Mouse (Mus musculus) MEL (cell line): ENCODE data around the gene Dus1l. TPM values are rescaled to one million over a fixed set of nuclear protein-coding genes. Genes with fewer than 3 reads are reported as not detected.
"Not testable (repeated sequence)": the region's sequence is repeated elsewhere in the genome, so short reads cannot be mapped to it uniquely, and the experiment has no call there.

Experiments used
- DNase-seq: peaks from one replicate; pipeline ENCODE4 v3.0.0; 2011; ENCODE audit warnings: low read depth, low spot score
- H3K27ac ChIP-seq: 2 replicates; pipeline ENCODE4 v1.5.1; 2012; ENCODE audit warnings: low read depth, mild to moderate bottlenecking, control low read depth, low read length, moderate library complexity; ENCODE audit not compliant: control insufficient read depth
- H3K27me3 ChIP-seq, 2 experiments: fragments of 150-350 bp in 1 of 2; sonication (generic) in 1 of 2; 2 replicates each; pipeline ENCODE4 v1.6.1; 2012; ENCODE audit warnings: low read length in 2 of 2, mild to moderate bottlenecking in 2 of 2, improper control_type of control experiment in 1 of 2, moderate library complexity in 1 of 2; ENCODE audit not compliant: insufficient read depth in 2 of 2, control insufficient read depth in 1 of 2
- H3K36me3 ChIP-seq, 2 experiments: 2 replicates each; pipeline ENCODE4 v1.6.1; 2012 to 2014; ENCODE audit warnings: low read length in 2 of 2, improper control_type of control experiment in 1 of 2, inconsistent platforms in 1 of 2, mild to moderate bottlenecking in 1 of 2; ENCODE audit not compliant: insufficient read depth in 2 of 2, control insufficient read depth in 1 of 2
- H3K4me1 ChIP-seq, 2 experiments: fragments of 150-350 bp in 1 of 2; sonication (generic) in 1 of 2; 2 replicates each; pipeline ENCODE4 v1.6.1; 2012; ENCODE audit warnings: low read length in 2 of 2, improper control_type of control experiment in 1 of 2, mild to moderate bottlenecking in 1 of 2; ENCODE audit not compliant: insufficient read depth in 2 of 2, control insufficient read depth in 1 of 2
- H3K4me3 ChIP-seq, 2 experiments: fragments of 150-350 bp in 1 of 2; sonication (generic) in 1 of 2; 2 replicates each; pipeline ENCODE4 v1.5.1; 2012; ENCODE audit warnings: low read depth in 2 of 2, low read length in 2 of 2, mild to moderate bottlenecking in 2 of 2, moderate library complexity in 2 of 2, control low read depth in 1 of 2, improper control_type of control experiment in 1 of 2; ENCODE audit not compliant: control insufficient read depth in 1 of 2, insufficient read depth in 1 of 2
- H3K79me2 ChIP-seq: 2 replicates; pipeline ENCODE4 v1.6.1; 2012; ENCODE audit warnings: mild to moderate bottlenecking, low read length, moderate library complexity; ENCODE audit not compliant: control insufficient read depth, poor library complexity, insufficient read depth
- H3K9ac ChIP-seq: 2 replicates; pipeline ENCODE4 v1.6.1; 2012; ENCODE audit warnings: low read depth, mild to moderate bottlenecking, control low read depth, low read length, moderate library complexity; ENCODE audit not compliant: control insufficient read depth, poor library complexity, severe bottlenecking
- H3K9me3 ChIP-seq: fragments of 150-350 bp; sonication (generic); replicated peaks from 2 replicates; pipeline ENCODE4 v1.6.1; 2012; ENCODE audit warnings: mild to moderate bottlenecking, low read length, improper control_type of control experiment, moderate library complexity; ENCODE audit not compliant: insufficient read depth
- BHLHE40 ChIP-seq: IDR thresholded peaks from 2 replicates; pipeline ENCODE4 v1.6.1; 2012; ENCODE audit warnings: low read depth, mild to moderate bottlenecking, inconsistent platforms, low read length, improper control_type of control experiment, borderline replicate concordance
- CTCF ChIP-seq, 3 experiments: IDR thresholded peaks in 2 of 3; conservative IDR thresholded peaks in 1 of 3; 2 replicates each; pipeline ENCODE4 v1.5.1; 2011 to 2012; ENCODE audit warnings: low read length in 3 of 3, low read depth in 2 of 3, mild to moderate bottlenecking in 2 of 3, improper control_type of control experiment in 1 of 3, inconsistent platforms in 1 of 3, mixed read lengths in 1 of 3, moderate library complexity in 1 of 3; ENCODE audit not compliant: control insufficient read depth in 1 of 3, insufficient read depth in 1 of 3, poor library complexity in 1 of 3, severe bottlenecking in 1 of 3
- E2F4 ChIP-seq: IDR thresholded peaks from 2 replicates; pipeline ENCODE4 v1.6.1; 2011; ENCODE audit warnings: low read depth, low read length, improper control_type of control experiment, borderline replicate concordance
- GATA1 ChIP-seq: IDR thresholded peaks from 2 replicates; pipeline ENCODE4 v1.6.1; 2011; ENCODE audit warnings: low read depth, low read length, improper control_type of control experiment
- JUND ChIP-seq: IDR thresholded peaks from 2 replicates; pipeline ENCODE4 v1.6.1; 2011; ENCODE audit warnings: low read depth, mild to moderate bottlenecking, improper control_type of control experiment, low read length
- KAT2A ChIP-seq: conservative IDR thresholded peaks from 2 replicates; pipeline ENCODE4 v1.6.1; 2012; ENCODE audit warnings: low read depth, low read length, improper control_type of control experiment, inconsistent platforms
- MAFK ChIP-seq: IDR thresholded peaks from 2 replicates; pipeline ENCODE4 v1.6.1; 2011; ENCODE audit warnings: low read depth, mild to moderate bottlenecking, low read length, improper control_type of control experiment, borderline replicate concordance
- MEF2A ChIP-seq: IDR thresholded peaks from 2 replicates; pipeline ENCODE4 v1.6.1; 2014; ENCODE audit warnings: low read depth, mild to moderate bottlenecking, inconsistent platforms, low read length, improper control_type of control experiment; ENCODE audit not compliant: poor library complexity, insufficient replicate concordance, severe bottlenecking; ENCODE audit errors: extremely low read depth
- MXI1 ChIP-seq: IDR thresholded peaks from 2 replicates; pipeline ENCODE4 v1.6.1; 2011; ENCODE audit warnings: mild to moderate bottlenecking, low read depth, low read length, improper control_type of control experiment
- MYB ChIP-seq: IDR thresholded peaks from 2 replicates; pipeline ENCODE4 v1.6.1; 2011; ENCODE audit warnings: mild to moderate bottlenecking, low read depth, low read length, improper control_type of control experiment
- NRF1 ChIP-seq: IDR thresholded peaks from 2 replicates; pipeline ENCODE4 v1.6.1; 2014; ENCODE audit warnings: low read depth, mild to moderate bottlenecking, inconsistent platforms, low read length, improper control_type of control experiment, moderate library complexity; ENCODE audit not compliant: poor library complexity, insufficient read depth, severe bottlenecking
- POLR2A ChIP-seq, 2 experiments: IDR thresholded peaks; 2 replicates each; pipeline ENCODE4 v1.6.1; 2011 to 2012; ENCODE audit warnings: low read length in 2 of 2, mild to moderate bottlenecking in 2 of 2, control low read depth in 1 of 2, improper control_type of control experiment in 1 of 2, low read depth in 1 of 2, moderate library complexity in 1 of 2; ENCODE audit not compliant: control insufficient read depth in 1 of 2, insufficient read depth in 1 of 2, poor library complexity in 1 of 2
- POLR2AphosphoS2 ChIP-seq: IDR thresholded peaks from 2 replicates; pipeline ENCODE4 v1.6.1; 2011; ENCODE audit warnings: low read length, improper control_type of control experiment
- RAD21 ChIP-seq: IDR thresholded peaks from 2 replicates; pipeline ENCODE4 v1.6.1; 2011; ENCODE audit warnings: mild to moderate bottlenecking, low read depth, low read length, improper control_type of control experiment
- RCOR1 ChIP-seq: IDR thresholded peaks from 2 replicates; pipeline ENCODE4 v1.6.1; 2012; ENCODE audit warnings: low read depth, mild to moderate bottlenecking, inconsistent platforms, low read length, improper control_type of control experiment
- SIN3A ChIP-seq: IDR thresholded peaks from 2 replicates; pipeline ENCODE4 v1.6.1; 2012; ENCODE audit warnings: low read length, improper control_type of control experiment, inconsistent platforms
- SMC3 ChIP-seq: IDR thresholded peaks from 2 replicates; pipeline ENCODE4 v1.6.1; 2011; ENCODE audit warnings: low read depth, low read length, improper control_type of control experiment
- TCF12 ChIP-seq: IDR thresholded peaks from 2 replicates; pipeline ENCODE4 v1.6.1; 2014; ENCODE audit warnings: low read depth, mild to moderate bottlenecking, inconsistent platforms, low read length, improper control_type of control experiment, moderate library complexity
- UBTF ChIP-seq: IDR thresholded peaks from 2 replicates; pipeline ENCODE4 v1.6.1; 2012; ENCODE audit warnings: low read depth, mild to moderate bottlenecking, inconsistent platforms, low read length, improper control_type of control experiment, moderate library complexity, borderline replicate concordance; ENCODE audit not compliant: insufficient read depth
- USF1 ChIP-seq: IDR thresholded peaks from 2 replicates; pipeline ENCODE4 v1.6.1; 2014; ENCODE audit warnings: low read depth, mild to moderate bottlenecking, inconsistent platforms, low read length, improper control_type of control experiment, moderate library complexity
- ZKSCAN1 ChIP-seq: IDR thresholded peaks from 2 replicates; pipeline ENCODE4 v1.6.1; 2012; ENCODE audit warnings: low read depth, mild to moderate bottlenecking, inconsistent platforms, low read length, improper control_type of control experiment, moderate library complexity
- ZMIZ1 ChIP-seq: IDR thresholded peaks from 2 replicates; pipeline ENCODE4 v1.6.1; 2012; ENCODE audit warnings: low read depth, mild to moderate bottlenecking, inconsistent platforms, low read length, improper control_type of control experiment, moderate library complexity
- ZNF384 ChIP-seq: IDR thresholded peaks from 2 replicates; pipeline ENCODE4 v1.6.1; 2012; ENCODE audit warnings: low read depth, mild to moderate bottlenecking, inconsistent platforms, low read length, improper control_type of control experiment
- polyA plus RNA-seq, 2 experiments: library from polyadenylated mRNA; stranded (reverse) in 1 of 2; unstranded in 1 of 2; fragments of >175 nt in 1 of 2; fragments of >200 nt in 1 of 2; gene quantifications; 2 replicates each; pipeline versions ENCODE4 v1.2.1 to v1.2.4; 2012; ENCODE audit warnings: low replicate concordance in 2 of 2, low read depth in 1 of 2; ENCODE audit not compliant: insufficient read length in 2 of 2, insufficient read depth in 1 of 2, missing spikeins in 1 of 2
- total RNA-seq: library from RNA; depleted of rRNA; stranded (reverse); fragments of 300-350 nt; gene quantifications from 2 replicates; pipeline ENCODE4 v1.2.3, GENCODE M21; 2012

Dus1l gene
- total and polyA plus RNA-seq, 3 experiments, result 171 to 203 TPM; not detected in 1

GRCm38 (mm10) chr11:120789810-120790209, 6.4 kb downstream of the Dus1l start:
- H3K27ac ChIP-seq, result no peak overlapping the region
- no peak overlapping the region for H3K4me3 ChIP-seq
- no peaks in the 10 kb centered on the region for H3K27me3 ChIP-seq
- no peak overlapping the region for H3K9ac ChIP-seq
- peak; percentile 58 for DNase-seq
- peaks cover 23% of the 10 kb centered on the region for H3K79me2 ChIP-seq
- peaks cover 7% of the 10 kb centered on the region in 2 experiments for H3K36me3 ChIP-seq
- peaks cover 0 to 14% of the 10 kb centered on the region in 2 experiments; a peak in 1 of 4 replicates for H3K4me1 ChIP-seq
- no peaks in the 10 kb centered on the region for H3K9me3 ChIP-seq
- 0 out of 2 replicates have a peak, but pooled peaks have one; percentile 3 for TF ChIP-seq POLR2AphosphoS2
- TF ChIP-seq E2F4, result no peak
- TF ChIP-seq ZKSCAN1, result no peak
- TF ChIP-seq CTCF (IDR thresholded peaks at IDR 0.05 in 2 of 3, conservative IDR thresholded peaks at IDR 0.05 in 1 of 3; ENCODE audit: control insufficient read depth in 1 of 3, insufficient read depth in 1 of 3, low read depth in 2 of 3, low read length in 3 of 3, poor library complexity in 1 of 3, severe bottlenecking in 1 of 3), result peak in 2 of 3 experiments; percentile 25 to 51; a peak in 4 of 6 replicates
- peak; percentile 17 for TF ChIP-seq RAD21
- TF ChIP-seq POLR2A (IDR thresholded peaks at IDR 0.05; ENCODE audit: control insufficient read depth in 1 of 2, insufficient read depth in 1 of 2, low read depth in 1 of 2, low read length in 2 of 2, poor library complexity in 1 of 2), result peak in 1 of 2 experiments; percentile 45; a peak in 1 of 4 replicates
- peak; percentile 48 for TF ChIP-seq SMC3

GRCm38 (mm10) chr11:120789355-120789754, 6.8 kb downstream of the Dus1l start:
- peak; percentile 24 for DNase-seq
- Histone ChIP-seq H3K9ac (no peak overlapping the region), H3K36me3 (peaks cover 7% of the 10 kb centered on the region in 2 experiments), H3K4me1 (peaks cover 0 to 12% of the 10 kb centered on the region in 2 experiments; a peak in 1 of 4 replicates)
- TF ChIP-seq MAFK (no peak), ZNF384 (no peak), UBTF (no peak), POLR2A (IDR thresholded peaks at IDR 0.05; ENCODE audit: control insufficient read depth in 1 of 2, insufficient read depth in 1 of 2, low read depth in 1 of 2, low read length in 2 of 2, poor library complexity in 1 of 2) (peak in 1 of 2 experiments; percentile 61; a peak in 2 of 4 replicates), MYB (no peak), USF1 (no peak), CTCF (IDR thresholded peaks at IDR 0.05 in 2 of 3, conservative IDR thresholded peaks at IDR 0.05 in 1 of 3; ENCODE audit: control insufficient read depth in 1 of 3, insufficient read depth in 1 of 3, low read depth in 2 of 3, low read length in 3 of 3, poor library complexity in 1 of 3, severe bottlenecking in 1 of 3) (no peak), MXI1 (no peak), SMC3 (no peak), ZKSCAN1 (no peak), TCF12 (no peak), JUND (no peak), NRF1 (no peak), BHLHE40 (no peak), RCOR1 (no peak), POLR2AphosphoS2 (peak; percentile 76; the same call in 1 of the 2 replicates), MEF2A (no peak), SIN3A (no peak), GATA1 (no peak), KAT2A (no peak), ZMIZ1 (peak; percentile 8; the same call in 1 of the 2 replicates)
- TF ChIP-seq, all 39 proteins: peak for 3
- Histone ChIP-seq H3K27me3 (no peaks in the 10 kb centered on the region), H3K4me3 (no peak overlapping the region), H3K27ac (no peak overlapping the region), H3K79me2 (peaks cover 23% of the 10 kb centered on the region), H3K9me3 (no peaks in the 10 kb centered on the region)

- not testable (repeated sequence) for H3K36me3 ChIP-seq, DNase-seq, H3K4me3 ChIP-seq, H3K9me3 ChIP-seq, H3K9ac ChIP-seq, H3K27ac ChIP-seq, H3K27me3 ChIP-seq
- Histone ChIP-seq H3K4me1 (peaks cover 0 to 12% of the 10 kb centered on the region in 2 experiments; a peak in 1 of 4 replicates), H3K79me2 (peaks cover 26% of the 10 kb centered on the region)
These were observed 7.7 kb downstream of the Dus1l start for GRCm38 (mm10) chr11:120788460-120788859.
